Mouse (Mus musculus) c-Kit-positive CD71-negative TER-119-negative erythroid progenitor cells, embryonic 14.5 days (primary cell): ENCODE measurements at regions not wholly inside any gene's neighbourhood (a gene's known extent, or its start where the extent isn't known, plus 50 kb on each side); places are given as distances from the start of the nearest gene placed in this dataset.

Source experiments
- DNase-seq: peaks from one replicate; pipeline ENCODE4 v3.0.0-alpha.2; 2013; ENCODE audit warnings: low read depth

GRCm38 (mm10) chr6:52368734-52369412 is 55.6 kb downstream of the Evx1 start:
- no peak for DNase-seq

GRCm38 (mm10) chr6:52370806-52371360 is 57.6 kb downstream of the Evx1 start:
- no peak for DNase-seq

GRCm38 (mm10) chr6:52379146-52379545 is 65.8 kb downstream of the Evx1 start:
- DNase-seq: no peak

- no peak for DNase-seq
Observed at GRCm38 (mm10) chr6:52379588-52379987, 66.3 kb downstream of the Evx1 start.

- DNase-seq: no peak
Observed at GRCm38 (mm10) chr6:52385044-52385443, 71.7 kb downstream of the Evx1 start.

DNA sequence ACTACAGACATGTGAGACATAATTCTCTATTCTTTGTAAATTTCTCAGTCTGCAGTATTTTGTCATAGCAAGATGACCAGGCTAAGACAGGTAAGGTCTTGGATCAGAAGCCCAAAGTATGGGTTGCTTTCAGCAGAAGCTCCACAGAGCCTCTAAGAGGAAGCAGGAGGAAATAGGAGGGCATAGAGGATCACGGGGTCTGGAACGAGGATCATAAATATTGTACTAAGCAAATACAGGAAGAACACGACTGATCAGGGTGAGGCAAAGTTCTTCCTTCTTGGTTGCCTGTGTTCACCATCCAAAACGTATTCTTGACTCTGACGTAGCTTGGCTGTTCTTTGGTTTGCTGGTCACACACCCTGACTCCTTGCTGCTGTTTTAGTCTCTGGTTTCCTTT is 88.1 kb downstream of the Evx1 start:
- no peak for DNase-seq

DNA sequence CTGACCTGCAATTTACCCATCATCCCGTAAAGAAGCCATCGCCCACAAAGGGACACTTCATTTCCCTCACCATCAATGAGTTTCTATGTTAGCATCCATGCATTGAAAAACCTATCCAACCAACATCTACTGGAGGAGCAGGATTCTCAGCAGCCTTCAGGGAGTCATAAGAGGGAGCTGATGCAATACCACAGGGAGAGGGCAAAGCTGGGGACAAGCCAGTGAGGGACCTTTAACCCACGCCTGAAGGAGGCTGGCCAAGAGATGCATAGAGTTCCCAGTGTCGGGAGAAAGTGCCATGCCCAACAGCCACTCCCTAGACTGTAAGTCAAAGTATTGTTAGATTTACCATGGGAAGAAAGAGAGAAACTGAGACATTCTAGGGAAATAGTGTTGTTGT is 96.7 kb downstream of the Evx1 start:
- no peak for DNase-seq

DNA sequence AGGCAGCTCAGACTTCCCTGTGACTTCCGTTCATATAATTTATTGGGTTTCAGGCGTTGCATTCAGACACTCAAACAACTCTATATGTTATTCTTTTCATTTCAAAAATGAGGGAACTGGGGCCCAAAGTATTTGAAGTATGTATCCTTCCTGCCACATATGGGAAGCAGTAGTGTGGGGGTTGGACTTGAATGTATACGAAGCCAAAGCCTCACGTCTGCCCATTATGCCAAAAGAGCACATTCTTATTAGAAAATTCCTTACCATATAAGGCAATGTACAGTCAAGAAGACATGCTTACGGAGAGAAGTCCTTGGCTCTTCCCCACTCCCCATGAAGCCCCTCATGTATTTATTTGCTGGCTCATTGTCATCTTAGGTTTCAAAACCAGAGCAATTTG is 97.4 kb downstream of the Evx1 start:
- no peak for DNase-seq

DNA sequence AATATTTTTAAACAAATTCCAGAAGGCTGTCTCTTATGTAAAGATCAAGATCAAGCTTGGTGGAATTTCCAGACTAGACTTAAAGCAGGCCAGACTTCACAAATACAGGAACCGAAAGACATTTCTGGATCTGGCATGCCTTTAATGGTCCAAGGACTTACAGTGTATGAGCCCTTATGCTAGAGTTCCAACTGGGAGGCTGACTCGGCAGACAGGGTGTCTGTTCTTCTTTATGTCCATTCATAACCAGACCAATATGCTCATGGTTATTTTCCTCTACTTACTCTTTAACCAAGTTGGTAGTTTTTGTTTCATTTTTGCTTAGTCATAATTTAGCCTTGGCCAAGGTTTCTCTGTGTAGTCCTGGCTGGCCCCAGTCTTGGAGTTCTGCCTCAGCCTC is 98.0 kb downstream of the Evx1 start:
- no peak for DNase-seq

DNA sequence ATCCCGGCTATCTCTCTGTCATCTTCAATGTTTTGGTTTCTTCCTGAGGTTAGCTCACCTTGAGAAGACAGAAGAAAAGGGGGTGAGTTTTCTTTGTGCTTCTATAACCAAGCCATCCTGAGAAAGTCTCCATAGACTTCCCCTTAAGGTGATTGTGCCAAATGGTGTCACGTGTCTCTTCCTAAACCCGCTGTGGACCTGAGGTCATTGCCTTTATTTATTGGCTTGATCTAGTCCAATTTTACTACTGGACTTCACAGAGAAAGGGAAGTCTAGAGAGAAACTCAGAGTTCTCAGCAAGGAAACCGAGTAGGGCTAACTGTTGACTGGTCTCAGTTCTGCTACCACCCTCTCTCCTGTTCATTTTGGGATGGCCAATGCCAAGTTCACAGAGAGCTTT is 100.3 kb downstream of the Evx1 start:
- DNase-seq: no peak

- DNase-seq: no peak
Observed at GRCm38 (mm10) chr6:52415341-52415946, 102.1 kb downstream of the Evx1 start.

DNA sequence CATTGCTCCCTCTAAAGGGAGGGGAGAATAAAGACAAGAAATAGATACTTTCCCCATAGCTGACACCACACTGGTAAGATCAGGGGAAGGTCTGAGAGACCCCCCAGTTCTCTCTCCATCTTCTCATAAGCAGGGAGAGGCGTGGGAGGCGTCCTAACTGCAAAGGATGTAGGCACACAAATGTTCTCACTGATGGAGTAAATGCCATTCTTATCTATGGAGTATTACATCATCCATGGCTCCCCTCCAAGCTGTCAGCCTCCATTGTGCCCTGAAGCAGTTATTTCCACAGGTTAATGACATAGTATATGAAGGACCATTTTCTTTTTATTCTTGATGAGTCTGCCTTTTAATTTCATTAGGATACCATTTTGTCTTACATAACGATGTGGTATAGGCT is 103.2 kb downstream of the Evx1 start:
- DNase-seq: no peak

DNA sequence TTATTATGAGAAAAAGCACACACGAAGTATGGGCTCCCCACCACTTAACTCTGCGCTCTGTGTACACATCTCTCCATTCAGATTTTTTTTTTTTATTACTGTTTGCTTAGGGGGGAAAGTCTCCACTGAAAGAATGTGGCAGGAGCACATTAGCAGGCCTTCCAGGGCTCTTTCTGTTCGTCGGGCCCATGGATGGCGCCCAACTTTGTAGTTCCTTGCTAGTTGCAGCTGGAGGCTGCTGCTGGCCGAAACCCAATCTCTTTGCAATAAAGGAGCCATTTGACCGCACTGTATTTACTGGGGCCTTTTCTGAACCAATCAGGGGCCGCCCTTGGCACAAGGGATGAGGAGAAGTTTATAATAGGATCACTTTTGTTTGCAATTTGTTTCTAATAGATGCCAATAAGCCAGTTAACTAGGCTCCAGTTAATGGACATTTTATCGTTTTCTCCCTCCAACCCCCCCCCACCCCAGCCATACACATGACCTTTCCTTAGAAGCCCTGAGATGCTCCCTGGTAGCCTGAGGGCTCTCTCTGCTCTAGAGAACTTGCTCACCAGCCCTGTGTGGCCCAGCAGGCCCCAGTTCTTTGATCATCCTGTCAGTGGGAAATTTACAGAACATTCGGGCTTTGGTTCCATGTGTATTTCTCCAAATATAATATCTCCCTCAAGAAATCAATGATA is 104.3 kb downstream of the Evx1 start:
- DNase-seq: no peak

GRCm38 (mm10) chr6:52418451-52419170 is 105.3 kb downstream of the Evx1 start:
- no peak for DNase-seq

- no peak for DNase-seq
Observed at GRCm38 (mm10) chr6:52420276-52420970, 107.1 kb downstream of the Evx1 start.

GRCm38 (mm10) chr6:52421771-52422170 is 108.5 kb downstream of the Evx1 start:
- DNase-seq: no peak

DNA sequence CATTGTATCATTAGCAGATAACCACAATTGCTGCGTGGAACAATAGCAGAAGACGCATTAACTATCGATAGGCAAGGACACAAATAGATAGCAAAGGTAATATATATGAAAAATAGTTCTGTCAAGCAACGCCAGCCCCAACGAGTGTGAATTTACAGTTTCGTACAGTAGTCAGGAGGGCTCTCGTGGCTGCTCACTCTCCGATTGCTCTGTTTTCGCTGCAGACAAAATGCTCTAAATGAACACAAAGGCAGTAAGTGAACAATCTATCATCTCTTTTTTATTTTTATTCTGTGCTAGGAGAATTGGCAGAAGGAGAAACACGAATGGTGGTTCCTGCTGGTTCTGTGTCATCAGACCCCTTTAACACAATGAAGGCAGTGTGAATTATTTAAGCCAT is 109.4 kb downstream of the Evx1 start:
- no peak for DNase-seq

DNA sequence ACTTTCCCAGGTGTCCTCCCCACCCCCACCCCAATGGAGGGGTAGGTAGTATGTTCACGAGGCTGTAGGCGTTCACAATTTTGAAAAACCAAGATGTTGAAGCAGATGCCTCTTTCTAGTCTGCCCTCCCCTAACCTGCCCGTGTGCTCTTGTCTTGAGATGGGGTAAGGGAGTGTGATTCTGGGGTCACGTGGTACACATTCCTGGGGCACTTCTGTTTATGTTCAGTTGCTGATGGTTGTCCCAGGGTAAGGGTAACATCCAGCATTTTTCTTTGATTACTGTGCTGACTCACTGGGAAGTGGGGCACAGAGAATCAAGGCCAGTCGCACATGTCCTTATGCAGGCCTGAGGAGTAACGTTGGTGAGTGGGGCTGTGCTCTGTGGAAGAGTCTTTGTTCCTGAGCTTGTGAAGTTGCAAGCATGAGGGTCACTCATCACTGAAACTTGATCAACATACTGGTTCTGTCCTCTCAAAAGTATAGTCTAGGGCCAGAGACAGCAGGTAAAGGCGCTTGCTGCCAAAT is 110.3 kb downstream of the Evx1 start:
- no peak for DNase-seq

- DNase-seq: peak; percentile 6
Observed at GRCm38 (mm10) chr6:52424440-52424839, 111.1 kb downstream of the Evx1 start.

DNA sequence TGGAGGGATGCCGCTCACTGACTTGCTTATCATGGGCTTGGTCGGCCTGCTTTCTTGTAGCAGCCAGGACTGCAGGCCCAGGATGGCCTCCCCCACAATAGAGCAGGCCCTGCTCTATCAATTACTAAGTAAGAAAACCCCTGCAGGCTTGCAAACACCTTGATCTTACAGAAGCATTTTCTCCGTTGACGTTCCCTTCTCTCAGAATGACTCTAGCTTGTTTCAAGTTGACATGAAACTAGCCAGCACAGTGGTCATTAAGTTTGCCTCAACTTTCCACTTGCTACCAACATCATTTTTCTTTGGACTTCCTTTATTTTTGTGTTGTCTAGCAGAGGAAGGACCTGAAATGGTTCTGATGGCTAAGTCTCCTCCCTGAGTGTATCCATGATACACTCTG is 111.8 kb downstream of the Evx1 start:
- no peak for DNase-seq

DNA sequence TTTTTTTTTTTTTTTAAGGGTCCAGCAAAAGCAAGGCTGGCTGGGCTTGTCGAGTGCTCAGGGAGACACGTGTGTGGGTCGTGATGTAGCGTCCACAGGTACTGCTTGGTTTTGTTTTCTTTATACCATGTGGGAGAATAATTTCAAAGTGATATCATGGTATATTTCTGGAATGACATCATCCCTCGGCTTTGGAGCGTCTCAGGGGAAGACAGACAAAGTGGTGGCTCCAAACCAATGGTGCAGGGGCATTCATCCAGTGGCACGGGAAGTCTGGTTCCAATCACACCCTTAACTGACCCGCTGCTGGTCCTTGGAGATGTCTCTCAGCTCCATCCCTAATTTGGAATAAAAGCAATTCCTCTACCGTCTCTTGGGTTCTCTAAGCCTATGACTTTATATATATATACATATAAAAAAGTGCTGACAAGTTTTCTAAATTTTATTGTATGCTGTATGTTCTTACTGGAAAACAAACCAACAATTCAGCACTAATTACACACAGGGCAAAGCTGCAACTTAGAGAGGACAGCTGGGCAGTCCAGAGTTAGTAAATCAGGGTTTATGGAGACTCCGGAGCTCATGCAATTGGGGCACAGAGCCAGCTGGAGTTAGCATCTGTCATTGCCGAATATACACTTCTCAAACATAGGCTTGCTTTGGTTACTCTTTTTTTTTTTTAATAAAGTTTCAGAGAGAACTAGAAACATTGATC is 115.3 kb downstream of the Evx1 start:
- DNase-seq: no peak
